Mouse (Mus musculus) midbrain, embryonic 11.5 days (tissue): ENCODE data around the gene Faf1. TPM values are rescaled to one million over a fixed set of nuclear protein-coding genes. Genes with fewer than 3 reads are reported as not detected.

Experiments
- ATAC-seq: fragments of 200-750 bp; cut with Nextera tagmentation; 2 replicates; pipeline ENCODE4 v1.8.0; 2017; ENCODE audit warnings: moderate TSS enrichment, moderate library complexity; ENCODE audit not compliant: low FRiP score
- DNase-seq: peaks from one replicate; pipeline ENCODE4 v3.0.0; 2015; ENCODE audit warnings: low spot score; ENCODE audit errors: missing footprints
- H3K27ac ChIP-seq: fragments of 300-500 bp; sonication (generic); 2 replicates; pipeline ENCODE4 v1.5.1; 2014; ENCODE audit warnings: low read depth, low read length
- H3K27me3 ChIP-seq: fragments of 300-500 bp; sonication (generic); 2 replicates; pipeline ENCODE4 v1.6.1; 2014; ENCODE audit warnings: mild to moderate bottlenecking, low read length, moderate library complexity, mixed read lengths; ENCODE audit not compliant: control insufficient read depth, insufficient read depth
- H3K36me3 ChIP-seq: fragments of 300-500 bp; sonication (generic); 2 replicates; pipeline ENCODE4 v1.6.1; 2014; ENCODE audit warnings: mild to moderate bottlenecking, low read length, moderate library complexity, mixed read lengths; ENCODE audit not compliant: control insufficient read depth, insufficient read depth
- H3K4me1 ChIP-seq: fragments of 300-500 bp; sonication (generic); 2 replicates; pipeline ENCODE4 v1.6.1; 2014; ENCODE audit warnings: low read length; ENCODE audit not compliant: control insufficient read depth, insufficient read depth
- H3K4me2 ChIP-seq: fragments of 300-500 bp; sonication (generic); 2 replicates; pipeline ENCODE4 v1.6.1; 2014; ENCODE audit warnings: mild to moderate bottlenecking, moderate library complexity
- H3K4me3 ChIP-seq: fragments of 300-500 bp; sonication (generic); 2 replicates; pipeline ENCODE4 v1.5.1; 2014; ENCODE audit warnings: low read depth, low read length
- H3K9ac ChIP-seq: fragments of 300-500 bp; sonication (generic); 2 replicates; pipeline ENCODE4 v1.6.1; 2014; ENCODE audit warnings: low read length
- H3K9me3 ChIP-seq: fragments of 300-500 bp; sonication (generic); 2 replicates; pipeline ENCODE4 v1.6.1; 2016; ENCODE audit warnings: low read length; ENCODE audit not compliant: control insufficient read depth
- WGBS: fragments of 180-500 bp; shearing (Covaris S2); extraction: QIAGEN DNeasy Blood & Tissue Kit; methylation state at CpG from one replicate; pipeline ENCODE4 v1.1.7; 2014; 5-methylcytosine and 5-hydroxymethylcytosine counted together
- polyA plus RNA-seq: library from polyadenylated mRNA; unstranded; fragments of >200 nt; fragmentation: Nextera tagmentation; extraction: Ambion mirVana; gene quantifications from 2 replicates; pipeline ENCODE4 v1.2.1, GENCODE M21; 2014

Faf1 gene
- polyA plus RNA-seq, 1 experiment from 2014 or later: 42.4 TPM

DNA sequence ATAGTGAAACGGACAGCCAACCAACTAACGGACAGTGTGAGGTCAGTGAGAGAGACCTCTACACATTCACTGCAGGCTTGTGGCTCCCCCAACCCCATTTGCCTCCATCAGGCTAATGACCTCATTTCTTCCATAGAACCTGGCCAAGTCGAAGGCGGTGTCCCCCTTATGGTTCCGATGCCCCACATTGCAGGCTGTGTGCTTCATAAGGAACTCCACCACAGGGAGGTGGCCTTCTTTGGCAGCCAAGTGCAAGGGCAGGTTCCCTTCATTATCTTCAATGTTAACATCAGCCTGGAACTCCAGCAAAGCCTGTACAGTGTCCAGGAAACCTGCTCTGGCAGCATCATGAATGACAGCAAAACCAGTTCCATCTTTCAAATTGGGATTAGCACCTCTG is 15.2 kb upstream of the Faf1 start:
- H3K27ac ChIP-seq: no peak overlapping the region
- H3K27me3 ChIP-seq: peaks cover 78% of the 10 kb centered on the region
- no peak overlapping the region for H3K4me3 ChIP-seq
- no peaks in the 10 kb centered on the region for H3K9me3 ChIP-seq
- ATAC-seq (no peak), DNase-seq (peak; percentile 93)
- no peaks in the 10 kb centered on the region for H3K36me3 ChIP-seq
- 5% methylated on average over 5 of the region's 5 CpGs for WGBS
- H3K4me2 ChIP-seq: no peak overlapping the region
- no peak overlapping the region for H3K9ac ChIP-seq
- peaks cover 13% of the 10 kb centered on the region for H3K4me1 ChIP-seq

DNA sequence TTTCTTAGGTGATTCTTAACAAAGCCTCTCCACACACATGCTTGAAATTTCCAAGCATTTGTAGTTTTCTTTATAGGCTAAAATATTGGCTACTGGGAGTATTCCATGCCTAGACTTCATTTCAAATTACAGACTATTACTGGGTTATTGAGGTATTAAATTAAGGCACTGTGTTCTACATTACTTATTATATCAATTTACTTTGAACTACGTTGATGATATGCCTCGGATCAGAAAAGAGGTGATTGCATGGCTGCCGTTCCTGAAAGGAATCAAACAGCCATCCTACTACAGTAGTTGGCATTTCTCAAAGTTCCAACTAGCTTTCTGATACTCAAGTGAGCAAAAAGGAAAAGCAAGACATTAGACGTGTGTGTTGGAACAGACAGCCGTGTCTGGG is 14.1 kb upstream of the Faf1 start:
- H3K9ac ChIP-seq: no peak overlapping the region
- H3K4me1 ChIP-seq: peaks cover 12% of the 10 kb centered on the region
- H3K27me3 ChIP-seq: peaks cover 67% of the 10 kb centered on the region
- no peaks in the 10 kb centered on the region for H3K9me3 ChIP-seq
- ATAC-seq: no peak
- no peak overlapping the region for H3K4me3 ChIP-seq
- WGBS: 7% methylated on average over 5 of the region's 5 CpGs
- no peak for DNase-seq
- no peak overlapping the region for H3K27ac ChIP-seq
- no peak overlapping the region for H3K4me2 ChIP-seq
- no peaks in the 10 kb centered on the region for H3K36me3 ChIP-seq

DNA sequence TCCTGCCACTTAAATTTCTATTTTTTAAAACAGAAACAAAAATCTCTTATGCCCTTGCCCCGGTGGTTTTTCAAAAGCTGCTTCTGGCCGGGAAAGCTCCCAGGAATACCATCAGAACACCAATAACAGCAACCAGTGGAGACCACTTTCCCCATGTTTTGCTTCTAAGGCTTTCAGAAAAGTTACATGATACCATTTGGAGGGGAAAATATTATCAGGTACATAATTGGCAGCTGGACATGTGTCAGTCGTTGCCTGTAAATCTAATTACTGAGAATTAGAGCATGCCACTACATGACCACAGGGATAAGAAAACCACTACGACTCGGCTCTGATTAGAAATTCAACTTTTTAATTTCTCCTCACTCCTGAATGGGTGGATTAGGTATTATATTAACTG is 12.3 kb upstream of the Faf1 start:
- Histone ChIP-seq H3K36me3 (no peaks in the 10 kb centered on the region), H3K4me1 (peaks cover 8% of the 10 kb centered on the region; the same call in 1 of the 2 replicates), H3K27ac (no peak overlapping the region), H3K4me3 (no peak overlapping the region), H3K4me2 (peak overlapping the region; percentile 15; the same call in 1 of the 2 replicates), H3K27me3 (peaks cover 49% of the 10 kb centered on the region), H3K9ac (no peak overlapping the region), H3K9me3 (no peaks in the 10 kb centered on the region)
- peak; percentile 92 for DNase-seq
- no peak for ATAC-seq
- 8% methylated on average over 5 of the region's 5 CpGs for WGBS

DNA sequence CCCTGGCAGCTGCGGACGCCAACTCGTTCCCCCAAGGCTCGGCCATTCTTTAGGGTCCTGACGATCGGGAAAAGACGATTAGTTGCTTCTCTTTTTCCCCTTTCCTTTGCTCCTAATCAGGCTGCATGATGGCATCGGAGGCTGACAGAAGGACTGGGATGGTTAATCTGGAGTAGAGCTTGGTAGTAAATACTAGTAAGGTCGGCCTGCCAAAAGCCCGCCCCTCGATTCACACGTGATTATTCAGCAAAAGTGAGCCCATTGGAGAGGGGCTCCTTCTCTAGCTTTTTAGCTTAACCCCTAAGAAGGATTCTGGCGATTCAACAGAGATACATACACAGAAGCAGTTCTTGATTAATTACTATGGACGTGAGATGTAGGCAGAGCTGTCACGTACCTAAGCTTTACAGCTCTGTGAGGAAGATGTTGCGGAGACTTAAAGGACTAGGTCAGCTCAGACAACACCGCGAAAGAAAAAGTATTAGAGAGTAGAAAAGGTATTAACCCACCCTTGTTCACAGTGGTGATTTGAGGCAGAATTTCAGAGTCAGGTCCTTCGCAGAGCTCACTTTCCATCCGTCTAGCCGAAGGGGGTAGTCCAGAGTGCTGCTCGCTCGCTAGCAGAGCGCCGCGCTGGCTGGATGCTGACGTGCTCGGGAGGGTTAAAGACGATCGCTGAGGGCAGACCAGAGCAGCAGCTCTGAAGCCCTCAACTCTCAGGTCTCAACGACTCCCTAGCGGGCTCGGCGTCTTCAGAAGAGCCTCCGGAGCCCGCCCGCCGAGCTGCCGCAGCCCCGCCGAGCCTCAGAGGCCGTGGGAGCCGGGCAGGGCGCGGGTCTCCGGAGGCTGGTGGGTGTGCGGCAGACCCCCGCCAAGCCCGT is 11.0 kb upstream of the Faf1 start:
- under 1% methylated on average over 49 of the region's 49 CpGs for WGBS

GRCm38 (mm10) chr4:109665982-109666460 is 10.4 kb upstream of the Faf1 start:
- peak overlapping the region; percentile 63 for H3K4me3 ChIP-seq
- DNase-seq (peak; percentile 97), ATAC-seq (peak; percentile 66)
- peaks cover 35% of the 10 kb centered on the region for H3K27me3 ChIP-seq
- no peaks in the 10 kb centered on the region for H3K36me3 ChIP-seq
- under 1% methylated on average over 47 of the region's 49 CpGs for WGBS
- peak overlapping the region; percentile 96 for H3K4me2 ChIP-seq
- peak overlapping the region; percentile 86 for H3K9ac ChIP-seq
- H3K27ac ChIP-seq: no peak overlapping the region; the same call in 1 of the 2 replicates
- H3K9me3 ChIP-seq: no peaks in the 10 kb centered on the region
- H3K4me1 ChIP-seq: peaks cover 8% of the 10 kb centered on the region; the same call in 1 of the 2 replicates

More for the DNA sequence above, 11.0 kb upstream of the Faf1 start:
- Histone ChIP-seq H3K27me3 (peaks cover 39% of the 10 kb centered on the region), H3K4me3 (peak overlapping the region; percentile 63), H3K9ac (peak overlapping the region; percentile 86), H3K9me3 (no peaks in the 10 kb centered on the region), H3K27ac (no peak overlapping the region), H3K36me3 (no peaks in the 10 kb centered on the region), H3K4me1 (peaks cover 8% of the 10 kb centered on the region; the same call in 1 of the 2 replicates), H3K4me2 (peak overlapping the region; percentile 96)
- ATAC-seq: peak; percentile 58
- DNase-seq: peak; percentile 96

DNA sequence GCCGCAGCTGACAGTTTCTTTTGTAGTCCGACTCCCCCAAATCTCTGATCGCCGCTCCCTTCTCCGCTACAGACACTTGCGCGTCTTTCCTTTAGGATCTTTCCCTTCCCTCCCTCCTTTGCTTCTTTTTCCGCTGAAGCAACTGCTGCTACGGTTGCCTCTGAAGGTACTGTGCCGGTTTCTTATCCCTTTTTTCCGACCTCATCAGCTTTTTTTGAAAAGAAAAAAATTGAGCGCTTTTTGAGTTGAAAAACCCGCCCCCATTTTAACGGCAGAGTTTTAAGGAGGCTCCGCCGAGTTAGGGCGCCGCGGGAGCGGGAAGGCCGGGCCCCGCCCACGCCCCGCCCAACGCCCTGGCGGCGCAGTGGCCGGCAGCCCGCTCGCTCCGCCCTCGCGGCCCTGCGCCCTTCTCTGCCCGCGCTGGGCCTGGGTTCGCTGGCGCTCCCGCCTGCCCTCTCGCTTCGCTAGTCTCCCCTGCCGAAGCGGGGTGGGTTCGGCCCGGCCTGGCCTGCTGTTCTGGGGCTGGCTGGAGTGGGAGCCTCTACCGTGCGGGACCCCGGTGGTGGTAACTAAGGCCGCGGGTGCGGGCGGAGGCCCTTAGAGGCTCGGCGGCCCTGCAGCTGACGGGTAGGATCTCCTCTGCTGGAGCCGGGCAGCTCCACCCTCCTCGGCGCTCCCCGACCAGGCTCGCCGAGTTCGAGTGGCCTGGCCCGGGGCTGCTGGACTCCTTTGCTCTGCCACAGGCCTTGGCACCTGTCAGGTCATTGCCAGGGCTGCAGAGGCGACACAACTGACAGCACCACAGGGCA is 9.7 kb upstream of the Faf1 start, which contains the start of gene Cdkn2c:
Gene Cdkn2c (minus strand): TSS at position 729 of the 809 bp plus-strand sequence.
- under 1% methylated on average over 60 of the region's 64 CpGs for WGBS
- no peaks in the 10 kb centered on the region for H3K36me3 ChIP-seq
- DNase-seq (peak; percentile 99), ATAC-seq (peak; percentile 96)
- peak within 1 kb of the TSS; percentile 86 for H3K9ac ChIP-seq
- peak within 1 kb of the TSS; percentile 57; the same call in 1 of the 2 replicates for H3K27ac ChIP-seq
- peaks cover 8% of the 10 kb centered on the region; the same call in 1 of the 2 replicates for H3K4me1 ChIP-seq
- H3K4me3 ChIP-seq: peak within 1 kb of the TSS; percentile 63
- H3K27me3 ChIP-seq: peaks cover 28% of the 10 kb centered on the region
- H3K9me3 ChIP-seq: no peaks in the 10 kb centered on the region
- peak within 1 kb of the TSS; percentile 96 for H3K4me2 ChIP-seq

DNA sequence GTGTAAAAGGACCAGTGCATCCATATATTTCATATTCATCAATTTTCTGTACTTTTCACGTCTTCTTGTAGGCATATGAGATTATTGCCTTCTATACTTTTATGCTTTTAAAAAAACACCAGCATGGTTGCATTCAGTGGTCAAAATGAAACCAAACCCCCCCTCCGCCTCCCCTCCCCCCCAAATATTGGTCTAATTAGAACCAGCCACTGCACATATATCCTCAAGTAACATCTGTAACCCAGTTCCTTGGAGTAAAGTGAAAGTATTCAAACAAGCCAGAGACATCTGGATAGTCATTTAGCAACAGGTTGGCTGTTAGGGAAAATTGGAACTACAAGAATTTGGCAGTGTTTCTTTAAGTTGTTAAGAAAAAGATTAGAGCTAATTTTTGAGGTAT is 8.9 kb upstream of the Faf1 start:
- H3K36me3 ChIP-seq: no peaks in the 10 kb centered on the region
- H3K4me3 ChIP-seq: peak overlapping the region; percentile 63; the same call in 1 of the 2 replicates
- H3K27me3 ChIP-seq: peaks cover 22% of the 10 kb centered on the region
- H3K4me2 ChIP-seq: peak overlapping the region; percentile 96; the same call in 1 of the 2 replicates
- H3K4me1 ChIP-seq: peaks cover 8% of the 10 kb centered on the region; the same call in 1 of the 2 replicates
- H3K9ac ChIP-seq: no peak overlapping the region
- 53% methylated on average over 2 of the region's 2 CpGs for WGBS
- ATAC-seq: no peak
- H3K27ac ChIP-seq: no peak overlapping the region
- no peak for DNase-seq
- H3K9me3 ChIP-seq: no peaks in the 10 kb centered on the region

DNA sequence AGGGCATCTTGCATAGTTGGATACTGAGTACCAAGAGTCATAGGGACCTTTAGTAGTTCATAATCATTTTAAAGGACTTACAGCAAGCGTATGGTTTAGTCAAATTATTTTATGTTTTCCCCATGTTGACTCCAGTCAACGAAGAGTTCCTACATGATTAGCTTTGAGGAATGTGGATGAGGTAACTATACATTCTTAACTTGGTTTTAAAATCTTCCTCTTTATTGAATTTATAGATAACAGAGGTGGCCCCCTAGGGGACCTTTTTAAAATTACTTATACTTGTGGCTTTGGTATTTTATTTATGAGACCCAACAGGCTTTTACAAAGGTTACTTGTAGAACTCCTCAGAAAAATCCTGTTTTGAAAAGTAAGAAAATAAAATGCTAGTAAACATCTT is 6.2 kb upstream of the Faf1 start:
- no peak overlapping the region for H3K4me2 ChIP-seq
- no peak overlapping the region for H3K4me3 ChIP-seq
- no peak for ATAC-seq
- WGBS: 77% methylated on average over 2 of the region's 2 CpGs
- peaks cover 6% of the 10 kb centered on the region for H3K27me3 ChIP-seq
- no peak overlapping the region for H3K9ac ChIP-seq
- DNase-seq: no peak
- H3K36me3 ChIP-seq: no peaks in the 10 kb centered on the region
- H3K4me1 ChIP-seq: 0 out of 2 replicates have a peak, but pooled peaks cover 6% of the 10 kb centered on the region
- H3K9me3 ChIP-seq: no peaks in the 10 kb centered on the region
- H3K27ac ChIP-seq: no peak overlapping the region
